Mouse (Mus musculus) limb, embryonic 12.5 days (tissue): ENCODE results near the gene Thumpd3. TPM values are rescaled to one million over a fixed set of nuclear protein-coding genes. Genes with fewer than 3 reads are reported as not detected.

Experiments
- ATAC-seq: fragments of 200-750 bp; cut with Nextera tagmentation; 2 replicates; pipeline ENCODE4 v1.8.0; 2017; ENCODE audit warnings: low read depth, moderate TSS enrichment; ENCODE audit not compliant: insufficient number of reproducible peaks, insufficient read depth, low FRiP score, low TSS enrichment
- H3K27ac ChIP-seq: fragments of 300-500 bp; sonication (generic); 2 replicates; pipeline ENCODE4 v1.5.1; 2016; ENCODE audit warnings: mild to moderate bottlenecking, moderate library complexity
- H3K27me3 ChIP-seq: fragments of 300-500 bp; sonication (generic); 2 replicates; pipeline ENCODE4 v1.6.1; 2016; ENCODE audit warnings: mild to moderate bottlenecking, moderate library complexity
- H3K36me3 ChIP-seq: fragments of 300-500 bp; sonication (generic); 2 replicates; pipeline ENCODE4 v1.6.1; 2016; ENCODE audit warnings: mild to moderate bottlenecking, moderate library complexity
- H3K4me1 ChIP-seq: fragments of 300-500 bp; sonication (generic); replicated peaks from 2 replicates; pipeline ENCODE4 v1.6.1; 2016
- H3K4me2 ChIP-seq: fragments of 300-500 bp; sonication (generic); 2 replicates; pipeline ENCODE4 v1.6.1; 2016; ENCODE audit warnings: mild to moderate bottlenecking, moderate library complexity
- H3K4me3 ChIP-seq: fragments of 300-500 bp; sonication (generic); replicated peaks from 2 replicates; pipeline ENCODE4 v1.5.1; 2016; ENCODE audit warnings: mild to moderate bottlenecking
- H3K9ac ChIP-seq: fragments of 300-500 bp; sonication (generic); replicated peaks from 2 replicates; pipeline ENCODE4 v1.6.1; 2016; ENCODE audit warnings: mild to moderate bottlenecking, moderate library complexity
- H3K9me3 ChIP-seq: fragments of 300-500 bp; sonication (generic); 2 replicates; pipeline ENCODE4 v1.6.1; 2016; ENCODE audit warnings: mild to moderate bottlenecking, moderate library complexity
- WGBS: fragments of 180-500 bp; shearing (Covaris S2); methylation state at CpG from one replicate; pipeline ENCODE4 v1.1.7; 2016; 5-methylcytosine and 5-hydroxymethylcytosine counted together
- polyA plus RNA-seq: library from polyadenylated mRNA; unstranded; fragments of >200 nt; fragmentation: Nextera tagmentation; extraction: Ambion mirVana; gene quantifications from 2 replicates; pipeline ENCODE4 v1.2.1, GENCODE M21; 2016

The Thumpd3 gene
- 44.4 and 49.7 TPM in 2 replicates for polyA plus RNA-seq

- H3K4me3 ChIP-seq = peak within 1 kb of the TSS; percentile 84
Observed at GRCm38 (mm10) chr6:113046041-113046975, at the start of gene Thumpd3. Gene Thumpd3, plus strand, starts transcription at chr6:113046225.

GRCm38 (mm10) chr6:112999199-112999598, 46.8 kb upstream of the Thumpd3 start:
- no peak for ATAC-seq
- Histone ChIP-seq H3K4me3 (no peak overlapping the region), H3K4me2 (no peak overlapping the region), H3K27me3 (no peaks in the 10 kb centered on the region; the same call in 1 of the 2 replicates), H3K27ac (no peak overlapping the region), H3K9ac (no peak overlapping the region), H3K4me1 (peaks cover 5% of the 10 kb centered on the region; the same call in 1 of the 2 replicates), H3K9me3 (no peaks in the 10 kb centered on the region), H3K36me3 (no peaks in the 10 kb centered on the region)
- WGBS = 32% methylated on average over 2 of the region's 2 CpGs

More at GRCm38 (mm10) chr6:113046041-113046975, at the start of gene Thumpd3:
- Histone ChIP-seq H3K27me3 (no peaks in the 10 kb centered on the region), H3K4me2 (peak within 1 kb of the TSS; percentile 88), H3K4me1 (peaks cover 16% of the 10 kb centered on the region), H3K9ac (peak within 1 kb of the TSS; percentile 73), H3K9me3 (no peaks in the 10 kb centered on the region), H3K27ac (peak within 1 kb of the TSS; percentile 92), H3K36me3 (peaks cover 30% of the 10 kb centered on the region)
- whole genome bisulfite sequencing = under 1% methylated on average over 59 of the region's 59 CpGs
- ATAC-seq = peak; percentile 99

GRCm38 (mm10) chr6:113000666-113001287, 45.2 kb upstream of the Thumpd3 start:
- Histone ChIP-seq H3K27ac (no peak overlapping the region), H3K9ac (no peak overlapping the region), H3K4me2 (peak overlapping the region; percentile 18; the same call in 1 of the 2 replicates), H3K4me1 (peaks cover 5% of the 10 kb centered on the region; the same call in 1 of the 2 replicates), H3K9me3 (no peaks in the 10 kb centered on the region), H3K4me3 (no peak overlapping the region), H3K36me3 (no peaks in the 10 kb centered on the region), H3K27me3 (no peaks in the 10 kb centered on the region; the same call in 1 of the 2 replicates)
- peak; percentile 56; the same call in 1 of the 2 replicates for ATAC-seq
- WGBS = 42% methylated on average over 11 of the region's 11 CpGs

- Histone ChIP-seq H3K36me3 (no peaks in the 10 kb centered on the region), H3K27ac (no peak overlapping the region), H3K9ac (no peak overlapping the region), H3K4me3 (no peak overlapping the region), H3K9me3 (no peaks in the 10 kb centered on the region), H3K4me1 (peaks cover 5% of the 10 kb centered on the region; the same call in 1 of the 2 replicates), H3K27me3 (no peaks in the 10 kb centered on the region; the same call in 1 of the 2 replicates), H3K4me2 (no peak overlapping the region)
- 77% methylated on average over 12 of the region's 12 CpGs for WGBS
- no peak for ATAC-seq
Observed at GRCm38 (mm10) chr6:113001719-113002118, 44.3 kb upstream of the Thumpd3 start.

- Histone ChIP-seq H3K27me3 (no peaks in the 10 kb centered on the region), H3K27ac (no peak overlapping the region), H3K36me3 (no peaks in the 10 kb centered on the region), H3K9me3 (no peaks in the 10 kb centered on the region), H3K9ac (no peak overlapping the region), H3K4me3 (no peak overlapping the region), H3K4me1 (peaks cover 5% of the 10 kb centered on the region; the same call in 1 of the 2 replicates), H3K4me2 (no peak overlapping the region)
- WGBS = 89% methylated on average over 10 of the region's 10 CpGs
- ATAC-seq = no peak
Observed at GRCm38 (mm10) chr6:113003313-113004111, 42.5 kb upstream of the Thumpd3 start.

- no peaks in the 10 kb centered on the region for H3K4me1 ChIP-seq
- no peak for ATAC-seq
- H3K27ac ChIP-seq = no peak overlapping the region
- no peaks in the 10 kb centered on the region for H3K27me3 ChIP-seq
- no peak overlapping the region for H3K9ac ChIP-seq
- H3K9me3 ChIP-seq = no peaks in the 10 kb centered on the region
- H3K4me3 ChIP-seq = no peak overlapping the region
- no peaks in the 10 kb centered on the region for H3K36me3 ChIP-seq
- H3K4me2 ChIP-seq = no peak overlapping the region
- 63% methylated on average over 2 of the region's 2 CpGs for WGBS
Observed at GRCm38 (mm10) chr6:113006833-113007232, 39.2 kb upstream of the Thumpd3 start.

- Histone ChIP-seq H3K36me3 (no peaks in the 10 kb centered on the region), H3K4me3 (no peak overlapping the region), H3K4me2 (no peak overlapping the region), H3K9me3 (no peaks in the 10 kb centered on the region), H3K9ac (no peak overlapping the region), H3K27ac (peak overlapping the region; percentile 92), H3K4me1 (peaks cover 15% of the 10 kb centered on the region), H3K27me3 (no peaks in the 10 kb centered on the region)
- WGBS = 86% methylated on average over 2 of the region's 2 CpGs
- no peak for ATAC-seq
Observed at GRCm38 (mm10) chr6:113011886-113012285, 34.1 kb upstream of the Thumpd3 start.

- Histone ChIP-seq H3K27me3 (no peaks in the 10 kb centered on the region), H3K4me3 (no peak overlapping the region), H3K27ac (peak overlapping the region; percentile 92), H3K9ac (no peak overlapping the region), H3K36me3 (no peaks in the 10 kb centered on the region), H3K4me1 (peaks cover 21% of the 10 kb centered on the region), H3K4me2 (no peak overlapping the region), H3K9me3 (no peaks in the 10 kb centered on the region)
- ATAC-seq = peak; percentile 73
- 35% methylated on average over 6 of the region's 6 CpGs for WGBS
Observed at GRCm38 (mm10) chr6:113012495-113012941, 33.5 kb upstream of the Thumpd3 start.

GRCm38 (mm10) chr6:113013550-113013949, 32.5 kb upstream of the Thumpd3 start:
- Histone ChIP-seq H3K4me2 (no peak overlapping the region), H3K4me3 (no peak overlapping the region), H3K27me3 (no peaks in the 10 kb centered on the region), H3K9me3 (no peaks in the 10 kb centered on the region), H3K4me1 (peaks cover 31% of the 10 kb centered on the region), H3K9ac (no peak overlapping the region), H3K27ac (peak overlapping the region; percentile 92), H3K36me3 (no peaks in the 10 kb centered on the region)
- ATAC-seq = no peak
- 84% methylated on average over 4 of the region's 4 CpGs for WGBS

- peaks cover 32% of the 10 kb centered on the region for H3K4me1 ChIP-seq
- ATAC-seq = no peak
- H3K4me2 ChIP-seq = peak overlapping the region; percentile 13; the same call in 1 of the 2 replicates
- H3K4me3 ChIP-seq = no peak overlapping the region
- 38% methylated on average over 12 of the region's 12 CpGs for WGBS
- H3K9me3 ChIP-seq = no peaks in the 10 kb centered on the region
- H3K27me3 ChIP-seq = no peaks in the 10 kb centered on the region
- 0 out of 2 replicates have a peak overlapping the region, but pooled peaks have one; percentile 37 for H3K27ac ChIP-seq
- no peaks in the 10 kb centered on the region for H3K36me3 ChIP-seq
- H3K9ac ChIP-seq = no peak overlapping the region
Observed at GRCm38 (mm10) chr6:113017500-113018047, 28.5 kb upstream of the Thumpd3 start.
